Mouse (Mus musculus): Measurements from ENCODE around the gene Ikzf1.

Ikzf1 gene

DNA sequence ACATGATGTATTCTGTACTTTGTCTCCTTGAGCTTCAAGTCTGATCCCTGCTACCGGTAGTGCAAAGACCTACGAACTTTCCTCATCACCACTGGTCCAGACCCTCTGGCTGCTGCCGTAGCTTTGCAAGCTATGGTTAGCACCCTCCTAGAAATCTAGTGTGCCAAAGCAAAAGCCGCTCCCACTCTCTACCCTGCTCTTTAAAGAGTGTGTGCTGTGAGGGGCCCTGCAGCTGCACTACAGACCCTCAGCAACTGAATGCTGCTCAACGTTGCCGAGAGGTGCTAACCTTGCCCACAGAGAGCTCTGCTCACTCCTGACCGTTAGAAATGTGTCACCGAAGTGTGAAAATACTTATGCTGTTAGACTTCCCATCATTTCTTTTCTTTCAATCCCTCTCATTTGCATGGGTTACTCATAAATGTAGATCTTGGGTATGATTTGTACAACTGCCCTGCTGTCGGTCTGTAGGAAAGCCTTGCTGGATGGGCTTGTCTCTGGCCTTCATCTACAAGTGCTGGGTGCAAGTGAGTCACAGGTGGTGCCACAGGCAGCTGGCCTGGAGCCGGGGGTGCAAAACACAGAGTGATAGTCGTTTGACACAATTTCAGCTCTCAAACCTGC lies 40.6 kb downstream of the Ikzf1 start:
- peak; percentile 75 for DNase-seq

- peak; percentile 73 for DNase-seq
Measured at GRCm38 (mm10) chr11:11725876-11726525, 41.2 kb downstream of the Ikzf1 start.

DNA sequence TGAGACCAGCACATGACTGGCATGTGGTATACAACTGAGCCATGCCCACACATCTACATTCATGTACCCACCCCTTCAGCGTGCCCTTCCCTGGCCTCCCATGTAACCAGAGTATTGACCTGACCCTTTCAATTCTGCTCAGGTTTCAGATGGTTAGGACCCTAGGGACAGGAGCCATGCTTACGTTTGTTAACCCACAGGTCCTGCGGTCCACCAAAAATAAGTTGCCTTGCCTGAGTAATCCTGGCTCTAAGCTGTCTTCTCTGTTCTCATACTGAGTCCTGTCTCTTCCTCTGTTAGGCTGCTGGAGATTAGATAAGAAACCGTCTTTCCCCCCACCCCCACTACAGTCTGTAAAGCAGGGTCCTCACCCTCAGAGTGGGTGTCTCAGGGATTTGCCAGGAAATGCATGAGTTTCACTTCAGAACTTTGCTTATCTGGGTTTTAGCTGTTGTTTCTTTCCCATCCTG lies 42.0 kb downstream of the Ikzf1 start:
- peak; percentile 17 for DNase-seq

- no peak for DNase-seq
Measured at GRCm38 (mm10) chr11:11727936-11728556, 43.2 kb downstream of the Ikzf1 start.

GRCm38 (mm10) chr11:11729216-11729615 lies 44.4 kb downstream of the Ikzf1 start:
- no peak for DNase-seq

DNA sequence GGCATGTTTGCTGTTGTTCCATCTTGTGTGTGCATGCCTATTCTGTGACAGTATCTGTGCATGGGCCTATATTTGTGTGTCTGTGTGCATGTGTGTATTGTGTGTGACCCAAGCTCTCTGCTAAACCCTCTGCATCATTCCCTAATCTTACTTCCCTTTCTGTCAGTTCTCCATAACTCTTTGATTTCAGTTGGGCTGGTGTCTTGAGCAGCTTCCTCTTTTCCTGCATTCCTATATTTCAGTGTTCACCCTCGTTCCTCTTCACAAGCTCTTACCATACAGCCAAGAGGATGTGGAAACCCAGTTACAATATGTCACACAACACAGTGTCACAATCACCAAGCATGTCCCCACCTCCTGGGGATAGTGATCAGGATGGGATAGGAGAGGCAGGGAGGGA lies 45.3 kb downstream of the Ikzf1 start:
- DNase-seq, result no peak

GRCm38 (mm10) chr11:11731727-11732126 lies 46.9 kb downstream of the Ikzf1 start:
- no peak for DNase-seq

DNA sequence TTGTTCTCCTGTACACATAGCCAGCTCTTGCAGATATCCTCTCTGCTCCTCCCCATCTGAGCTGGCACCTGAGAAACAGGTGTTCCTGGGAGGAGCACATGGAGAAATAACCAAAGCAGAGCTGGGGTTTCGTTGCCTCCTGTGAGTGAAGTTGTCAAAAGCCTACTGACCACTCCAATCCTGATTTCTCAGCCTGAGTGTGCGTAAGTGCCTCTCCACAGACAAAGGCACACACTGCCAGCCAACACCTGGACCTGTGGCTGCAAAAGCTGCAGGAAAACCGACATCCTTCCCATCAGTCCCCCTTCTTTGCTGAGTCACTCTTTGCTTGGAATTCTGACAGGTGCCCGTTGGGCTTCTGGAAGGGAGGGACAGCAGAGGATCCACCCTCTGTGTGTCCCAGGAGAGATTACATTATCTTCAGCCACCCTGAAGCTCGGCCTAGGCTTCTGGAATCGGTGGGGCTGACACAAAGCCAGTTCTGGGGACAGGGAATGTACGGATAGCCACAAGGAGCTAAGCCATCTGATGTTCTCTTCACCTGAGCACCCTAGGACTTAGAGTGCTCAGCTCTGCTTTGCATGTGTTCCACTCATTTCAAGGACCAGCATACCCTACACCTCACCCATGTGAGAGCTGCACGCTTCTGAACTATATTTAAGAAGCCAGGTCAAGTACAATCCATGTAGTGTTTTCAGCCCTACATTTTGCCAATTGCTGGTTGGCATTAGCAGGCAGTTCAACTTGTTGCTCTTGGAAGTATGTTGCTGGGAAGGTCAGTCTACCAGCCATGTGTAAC lies 48.4 kb downstream of the Ikzf1 start:
- DNase-seq, result no peak

- DNase-seq, result no peak
Measured at GRCm38 (mm10) chr11:11735155-11735554, 50.4 kb downstream of the Ikzf1 start.

DNA sequence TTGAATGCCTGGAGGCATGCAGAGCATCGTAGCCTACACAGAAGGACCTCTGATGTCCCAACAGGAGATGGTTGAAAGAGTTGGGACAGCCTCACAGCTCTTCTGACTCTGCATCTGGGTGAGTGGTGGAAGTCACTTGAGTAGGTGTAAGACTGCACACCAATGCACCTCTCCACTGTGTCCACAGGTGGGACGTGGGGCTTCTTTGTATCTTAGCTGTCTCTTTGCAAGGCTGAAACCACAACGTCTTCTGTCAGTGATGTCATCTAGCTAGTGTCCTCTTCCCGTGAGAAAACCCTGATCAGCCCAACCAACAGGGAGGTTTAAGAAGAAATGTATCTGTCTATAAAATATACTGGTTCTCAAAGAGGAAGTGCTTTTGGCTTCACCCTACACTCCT lies 52.1 kb downstream of the Ikzf1 start:
- DNase-seq, result no peak

DNA sequence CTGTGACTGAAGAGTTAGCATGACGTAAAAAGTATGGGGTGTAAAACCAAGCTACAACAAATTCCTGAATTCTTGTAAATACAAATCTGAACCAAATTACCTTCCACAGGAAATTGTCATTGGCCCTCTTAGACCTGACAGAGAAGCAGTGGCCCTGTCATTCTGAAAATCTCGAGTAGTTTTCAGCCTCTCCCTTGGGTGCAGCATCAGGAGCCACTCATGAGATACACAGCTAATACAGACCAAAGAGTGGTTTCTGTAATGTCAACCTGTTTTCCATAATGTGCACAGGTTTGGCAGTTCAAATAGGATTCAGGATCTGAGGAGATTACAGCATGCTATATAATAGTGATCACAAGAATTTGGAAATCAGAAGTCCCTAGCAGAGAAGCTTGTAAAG lies 52.8 kb downstream of the Ikzf1 start:
- no peak for DNase-seq

GRCm38 (mm10) chr11:11739054-11739453 lies 54.3 kb downstream of the Ikzf1 start:
- DNase-seq, result peak; percentile 45

- no peak for DNase-seq
Measured at GRCm38 (mm10) chr11:11740603-11741002, 55.8 kb downstream of the Ikzf1 start.

DNA sequence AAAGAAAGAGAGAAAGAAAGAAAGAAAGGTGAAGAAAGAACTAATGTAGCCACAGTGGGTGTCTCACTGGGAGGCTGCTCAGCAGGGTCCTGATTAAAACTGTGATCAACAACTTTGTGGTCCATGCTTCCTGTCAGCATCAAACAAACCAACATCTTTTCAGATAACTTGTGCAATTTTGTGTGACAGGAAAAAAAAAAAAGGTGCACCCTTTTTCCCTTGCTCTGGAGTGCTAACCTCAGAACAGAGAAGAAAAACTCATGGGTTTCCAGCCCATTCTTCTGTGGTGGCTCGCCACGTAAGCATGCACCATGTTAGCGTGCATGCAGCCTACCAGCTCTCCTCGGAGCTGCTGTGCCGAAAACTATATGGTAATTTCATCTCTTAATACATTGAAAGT lies 56.8 kb downstream of the Ikzf1 start:
- peak; percentile 56 for DNase-seq

GRCm38 (mm10) chr11:11742626-11743025 lies 57.8 kb downstream of the Ikzf1 start:
- peak; percentile 83 for DNase-seq

DNA sequence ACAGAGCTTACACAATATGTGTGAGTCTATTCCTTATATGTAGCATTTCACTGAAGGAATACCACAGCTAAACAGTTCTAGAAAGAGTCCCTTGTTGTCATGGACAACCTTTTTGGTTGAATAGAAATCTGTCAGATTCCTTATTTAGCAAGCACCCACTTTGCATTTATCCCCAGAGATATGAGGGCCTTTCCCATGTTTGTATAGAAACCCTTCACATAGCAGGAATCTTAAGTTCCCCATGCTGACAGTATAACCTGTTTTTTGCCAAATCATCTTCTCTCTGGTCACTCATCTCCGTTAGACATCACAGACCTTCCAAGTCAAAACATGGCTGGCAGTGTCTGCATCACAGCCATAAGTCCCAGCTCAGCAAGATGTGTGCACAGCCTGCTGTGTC lies 59.4 kb downstream of the Ikzf1 start:
- no peak for DNase-seq

DNA sequence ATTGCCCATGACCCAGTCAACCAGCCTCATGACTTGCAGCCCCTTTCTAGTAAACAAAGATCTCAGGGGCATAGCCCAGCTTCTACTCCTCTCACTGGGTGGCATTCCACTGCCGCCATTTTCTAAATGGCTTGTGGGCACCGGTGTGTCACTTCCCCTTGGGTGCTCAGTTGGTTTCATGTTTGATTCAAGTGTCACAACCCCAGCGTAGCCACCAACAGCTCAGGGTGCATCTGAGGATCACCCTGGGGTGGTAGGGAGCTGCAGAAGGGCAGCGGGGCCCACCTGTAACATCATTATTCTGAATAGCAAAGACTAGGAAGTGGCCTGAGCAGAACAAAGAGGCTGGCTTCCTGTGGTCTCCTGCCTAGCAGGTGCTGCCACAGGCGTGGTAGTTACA lies 66.3 kb downstream of the Ikzf1 start:
- no peak for DNase-seq

DNA sequence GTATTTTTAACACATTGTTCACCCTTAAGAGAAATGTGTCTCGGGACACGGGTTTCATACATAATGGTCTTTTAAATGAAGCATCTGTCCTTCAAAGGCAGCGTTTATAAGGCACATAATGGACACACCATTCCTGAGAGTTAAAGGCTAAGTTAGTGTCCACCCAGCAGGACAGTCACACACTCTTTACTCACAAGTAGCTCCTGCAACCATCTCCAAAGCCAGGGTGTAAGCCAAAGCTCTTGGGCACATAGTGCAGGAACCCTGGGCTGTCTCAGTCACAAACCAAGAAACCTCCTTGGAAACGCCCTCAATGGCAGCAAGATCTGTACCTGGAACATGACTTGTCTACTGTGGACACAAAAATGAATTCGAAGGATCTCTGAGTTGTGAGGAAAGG lies 68.1 kb downstream of the Ikzf1 start:
- no peak for DNase-seq

DNA sequence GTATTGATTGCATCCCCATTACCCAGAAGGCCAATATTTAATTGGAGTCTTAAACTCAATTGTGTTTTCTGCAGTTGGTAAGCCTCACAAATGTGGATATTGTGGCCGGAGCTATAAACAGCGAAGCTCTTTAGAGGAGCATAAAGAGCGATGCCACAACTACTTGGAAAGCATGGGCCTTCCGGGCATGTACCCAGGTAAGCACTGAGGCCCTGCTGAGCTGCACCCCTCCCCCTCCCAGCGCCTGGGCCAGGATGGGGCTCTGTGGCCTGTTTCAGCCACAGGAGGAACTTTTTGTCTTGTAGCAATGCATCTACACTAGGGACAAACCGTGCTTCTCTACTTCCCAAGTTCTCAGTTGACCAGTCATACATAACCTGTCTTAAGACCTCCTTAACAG lies 73.3 kb downstream of the Ikzf1 start:
- no peak for DNase-seq

DNA sequence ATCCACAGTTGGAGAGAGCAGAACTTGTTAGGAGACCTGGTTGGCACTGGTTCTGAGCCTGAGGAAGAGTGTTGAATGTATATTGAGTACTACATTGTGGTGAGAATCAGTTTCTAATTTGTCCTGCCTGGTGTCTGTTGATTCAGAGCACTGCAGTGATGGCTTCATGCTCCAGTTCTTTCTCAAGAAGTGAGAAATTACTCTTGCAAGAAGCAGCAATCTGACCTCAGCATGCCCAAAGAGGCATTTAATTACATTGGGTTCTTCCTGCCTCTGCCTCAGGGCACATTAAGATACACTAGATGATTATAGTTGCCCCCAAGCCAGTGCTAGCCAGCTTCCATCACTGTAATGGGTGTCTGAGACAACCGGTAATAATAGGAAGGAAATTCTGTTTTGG lies 74.1 kb downstream of the Ikzf1 start:
- DNase-seq, result no peak

DNA sequence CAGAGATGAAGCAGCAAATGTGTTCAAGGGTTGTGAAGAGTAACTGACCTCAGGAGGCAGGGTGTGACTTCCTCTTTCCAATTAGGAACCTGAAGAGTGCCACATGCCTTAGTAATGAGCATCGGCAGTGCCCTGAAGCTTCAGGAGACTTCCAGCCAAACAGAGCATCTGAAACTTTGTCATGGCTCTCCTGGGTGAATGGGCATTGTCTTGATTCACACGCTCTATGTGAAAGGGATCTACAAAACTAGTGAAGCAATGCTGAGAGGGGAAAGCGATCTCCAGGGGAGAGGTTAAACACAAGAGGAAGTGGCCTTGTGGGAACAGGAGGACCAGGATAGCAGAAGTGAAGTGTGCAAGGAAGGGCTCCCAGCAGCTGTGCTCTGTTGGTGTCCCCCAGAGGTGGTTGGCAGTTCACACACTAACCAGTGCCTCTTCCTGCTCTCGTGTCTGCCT lies 78.4 kb downstream of the Ikzf1 start:
- DNase-seq, result no peak

DNA sequence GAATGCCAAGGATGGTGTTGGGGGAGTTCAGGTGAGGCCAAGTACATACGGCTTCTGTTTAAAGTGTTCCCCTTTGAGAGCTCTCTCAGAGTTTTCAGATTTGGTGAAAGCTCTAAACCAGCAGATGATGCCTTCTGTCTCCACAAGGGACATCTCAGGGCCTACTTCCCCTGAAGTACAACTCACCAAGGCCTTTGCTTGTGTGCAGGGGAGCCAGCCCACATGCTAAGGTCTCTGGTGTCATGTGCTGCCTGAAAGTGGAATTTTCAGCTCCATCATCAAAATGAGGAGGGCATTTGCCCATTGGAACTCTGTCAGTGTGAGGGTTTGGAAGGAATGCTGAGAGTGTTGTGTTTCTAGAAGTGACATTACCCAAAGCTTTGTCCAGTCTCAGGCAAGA lies 80.6 kb downstream of the Ikzf1 start:
- DNase-seq, result no peak

- DNase-seq, result peak; percentile 54
Measured at GRCm38 (mm10) chr11:11766105-11766504, 81.3 kb downstream of the Ikzf1 start.
